Mouse (Mus musculus): ENCODE results near the gene Grip1.

Grip1 gene

DNA sequence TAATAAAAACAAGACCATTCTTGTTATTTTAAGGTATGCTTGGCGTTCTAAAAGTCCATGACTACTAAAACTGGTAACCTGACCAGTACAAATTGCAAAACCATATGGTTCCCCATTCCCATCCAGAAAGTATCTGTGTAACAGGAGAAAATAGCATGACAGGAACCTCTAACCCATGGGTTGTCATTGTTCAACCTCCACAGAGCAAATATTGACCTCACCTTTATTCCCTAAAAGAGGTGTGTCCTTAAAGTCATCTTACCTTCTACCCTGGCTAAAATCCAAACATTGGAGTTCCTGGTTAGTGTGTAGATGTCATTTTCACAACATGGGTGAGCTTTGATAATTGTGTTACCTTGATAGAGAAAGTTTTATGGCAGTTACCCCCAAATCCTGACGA is 475.3 kb downstream of the Grip1 start:
- POLR2A ChIA-PET: no interaction called here
- CTCF ChIA-PET: no interaction called here

DNA sequence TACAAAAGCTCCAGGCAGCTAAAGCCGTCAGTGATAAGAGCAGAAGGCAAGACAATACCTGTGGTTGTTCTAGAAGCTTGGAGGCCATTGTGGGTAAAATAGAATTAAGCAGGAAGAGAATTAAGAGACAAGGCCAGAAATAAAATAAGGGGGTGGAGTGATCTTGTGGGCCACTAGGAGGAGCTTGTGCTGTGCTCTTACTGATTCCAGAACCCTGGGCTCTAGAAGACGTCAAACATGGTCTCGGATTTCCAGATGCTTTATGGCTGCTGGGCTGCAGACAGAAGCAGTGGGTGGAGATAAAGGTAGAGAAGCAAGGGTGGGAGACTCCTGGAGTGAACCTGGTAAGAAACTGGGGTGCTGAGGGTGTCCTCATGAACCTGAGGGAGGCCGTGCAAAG is 479.2 kb downstream of the Grip1 start:
- CTCF ChIA-PET: interaction anchor here (0.6 to 1.8 kb wide), 8 partner anchors 10 to 286 kb away, joined by 3 to 6 read pairs (median 4); no protein-coding TSS in a partner anchor
- POLR2A ChIA-PET: no interaction called here

DNA sequence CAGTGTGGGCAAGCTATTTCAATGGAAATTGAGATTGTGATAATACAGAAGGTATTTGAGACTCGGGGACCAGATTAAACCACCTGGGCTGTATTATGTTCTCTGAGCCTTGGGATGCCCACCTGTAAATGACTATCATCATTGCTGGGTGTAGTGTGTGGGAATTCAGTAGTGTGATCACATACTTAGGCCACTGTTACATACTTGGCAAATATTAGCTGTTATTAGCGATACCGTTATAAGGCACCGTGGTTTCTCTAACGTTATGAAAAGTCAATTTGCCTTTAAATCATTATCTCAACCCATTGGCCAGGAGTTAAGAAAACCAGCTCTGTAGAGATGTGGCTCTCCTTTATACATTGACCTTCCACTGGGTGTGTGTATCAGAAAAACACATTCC is 479.7 kb downstream of the Grip1 start:
- ChIA-PET CTCF (interaction anchor here in 3 of 4 experiments (0.6 to 1.8 kb wide), 8 partner anchors 11 to 287 kb away, joined by 3 to 6 read pairs (median 4); no protein-coding TSS in a partner anchor), POLR2A (interaction anchor here in 1 of 4 experiments (0.5 kb wide), 1 partner anchor 183 kb away, joined by 6 read pairs; no protein-coding TSS in a partner anchor)

DNA sequence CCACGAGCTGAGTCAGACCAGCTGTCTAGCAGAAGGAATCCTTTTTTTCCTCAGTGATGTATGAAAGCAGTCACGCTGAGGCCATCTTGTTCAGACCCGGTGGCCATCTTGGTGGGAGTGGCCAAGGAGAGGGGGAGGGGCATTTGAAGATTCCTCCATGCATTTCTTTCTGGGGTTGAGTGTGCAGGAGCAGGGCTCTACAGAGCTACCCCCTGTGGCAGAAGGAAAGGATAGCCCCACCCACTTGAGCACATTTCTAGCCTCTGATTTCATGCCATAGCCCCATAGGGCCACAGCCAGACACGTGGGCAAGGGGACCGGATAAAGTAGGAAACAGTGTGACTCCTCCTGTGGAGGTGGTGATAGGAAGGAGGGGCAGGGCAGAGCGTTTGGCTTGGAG is 481.6 kb downstream of the Grip1 start:
- ChIA-PET CTCF (interaction anchor here in 2 of 4 experiments (0.6 to 1.0 kb wide), 2 partner anchors 129 to 325 kb away, joined by 3 read pairs; no protein-coding TSS in a partner anchor), POLR2A (no interaction called here)

DNA sequence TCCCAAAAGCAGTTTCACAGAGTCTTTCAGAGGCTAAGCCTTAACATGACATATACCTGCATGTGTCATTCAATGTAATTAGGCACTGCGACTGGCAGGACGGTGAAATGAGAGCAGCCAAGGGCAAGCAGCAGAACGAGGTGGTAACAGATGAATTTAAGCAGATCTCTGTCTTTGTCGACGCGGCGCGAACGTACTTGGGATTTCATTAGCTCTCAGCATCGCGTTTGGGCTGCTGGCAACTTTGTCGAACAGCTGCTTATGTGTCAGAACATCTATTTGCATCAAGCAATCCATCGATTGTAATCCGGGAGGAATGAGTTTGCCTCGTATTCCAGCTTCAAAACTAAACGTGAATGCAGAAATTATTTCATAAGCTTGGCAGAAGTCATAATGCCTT is 483.9 kb downstream of the Grip1 start:
- ChIA-PET POLR2A (no interaction called here), CTCF (no interaction called here)

DNA sequence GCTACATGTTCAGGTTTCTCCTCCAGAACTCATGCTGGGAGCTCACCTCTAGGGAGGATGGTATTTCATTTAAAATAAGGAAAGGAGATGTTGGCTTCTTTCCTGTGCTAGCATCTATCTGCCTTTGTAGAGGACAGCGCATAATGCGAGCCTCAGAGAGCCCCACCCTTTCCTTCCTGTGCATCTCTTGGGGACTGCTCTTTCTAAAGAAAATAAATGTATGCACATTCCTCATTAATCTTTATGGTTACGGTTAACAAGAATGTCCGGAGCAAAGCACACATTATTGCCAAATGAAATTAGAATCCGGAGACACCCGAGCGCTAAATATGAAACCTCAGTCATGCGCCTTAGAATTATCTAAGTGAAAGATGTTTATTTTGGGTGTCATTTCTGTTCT is 490.3 kb downstream of the Grip1 start:
- POLR2A ChIA-PET: no interaction called here
- CTCF ChIA-PET: interaction anchor here in 1 of 4 experiments (0.6 kb wide), 1 partner anchor 16 kb away, joined by 6 read pairs; no protein-coding TSS in a partner anchor

DNA sequence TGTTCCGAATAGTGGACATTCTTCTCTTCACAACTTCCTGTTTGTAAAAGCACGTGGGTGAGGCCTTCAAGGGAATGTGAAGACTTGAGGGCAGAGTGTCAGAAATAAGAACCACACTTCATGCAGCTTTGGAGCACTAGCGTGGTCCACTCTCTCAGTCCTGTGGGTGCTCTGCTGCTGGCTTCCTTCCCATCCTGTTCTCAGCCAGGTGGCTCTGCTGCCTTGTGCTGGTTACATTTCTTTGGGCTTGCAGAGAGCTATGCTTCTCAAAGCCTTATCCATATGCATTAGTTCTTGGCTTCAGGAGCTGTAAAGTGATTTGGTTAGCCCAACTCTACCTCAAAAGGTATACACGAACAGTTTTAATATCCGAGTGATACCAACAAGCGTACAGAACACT is 497.8 kb downstream of the Grip1 start:
- ChIA-PET POLR2A (interaction anchor here in 1 of 4 experiments (1.5 kb wide), 1 partner anchor 10 kb away, joined by 3 read pairs; no protein-coding TSS in a partner anchor), CTCF (no interaction called here)

DNA sequence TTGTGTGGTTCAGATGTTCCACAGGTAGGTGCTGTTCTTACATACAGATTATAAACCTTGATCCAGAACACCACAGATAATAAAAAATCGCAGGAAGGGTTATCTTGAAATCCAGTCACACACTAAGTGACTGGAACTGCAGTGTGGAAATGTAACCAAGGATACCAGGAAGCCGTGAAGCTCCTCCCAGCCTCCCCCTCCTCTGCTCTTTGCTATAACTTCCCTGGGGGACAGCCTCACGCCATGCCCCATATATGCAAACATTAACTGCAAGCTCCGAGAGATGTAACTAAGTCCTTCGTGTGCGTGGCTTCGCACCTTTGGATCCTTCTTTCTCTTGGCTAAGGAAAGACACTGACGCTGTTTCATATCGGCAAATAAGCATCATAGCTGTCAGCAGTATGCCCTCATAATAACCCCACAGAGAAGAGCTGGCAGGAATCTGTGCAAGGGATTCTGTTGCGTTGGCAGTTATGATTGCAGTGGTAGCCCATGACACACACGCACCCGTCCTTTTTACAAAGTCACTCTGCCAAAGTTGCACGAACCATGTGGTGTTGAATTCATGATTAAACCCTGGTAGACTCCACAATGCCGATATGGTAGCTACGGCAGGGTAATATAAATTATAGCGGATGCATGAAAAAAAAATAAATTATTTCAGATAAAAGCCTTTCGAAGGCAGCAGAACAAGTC is 503.8 kb downstream of the Grip1 start:
- POLR2A ChIA-PET: no interaction called here
- CTCF ChIA-PET: no interaction called here

DNA sequence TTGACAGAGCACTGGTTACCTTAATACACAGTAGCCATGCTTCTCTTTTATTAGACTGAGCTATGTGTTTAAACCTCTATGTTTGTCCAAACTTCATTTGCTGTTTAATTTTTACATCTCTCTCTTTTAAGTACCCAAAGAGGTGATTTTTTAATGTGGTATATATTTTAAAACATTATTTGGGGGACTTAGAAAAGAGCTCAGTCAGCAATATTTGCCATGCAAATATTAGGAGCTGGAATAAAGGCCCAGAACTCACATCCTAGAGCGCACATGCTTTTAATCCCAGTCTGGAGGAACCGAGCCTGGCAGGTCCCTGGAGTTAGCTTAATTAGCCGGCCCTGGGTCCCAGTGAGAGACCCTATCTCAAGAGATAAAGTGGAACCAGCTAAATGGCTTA is 507.3 kb downstream of the Grip1 start:
- CTCF ChIA-PET: interaction anchor here in 3 of 4 experiments (0.5 to 0.9 kb wide), 5 partner anchors 10 to 642 kb away, joined by 3 to 5 read pairs (median 4); no protein-coding TSS in a partner anchor
- POLR2A ChIA-PET: interaction anchor here in 2 of 4 experiments (0.6 to 1.5 kb wide), 3 partner anchors 9 to 16 kb away, joined by 3 to 6 read pairs (median 3); no protein-coding TSS in a partner anchor

DNA sequence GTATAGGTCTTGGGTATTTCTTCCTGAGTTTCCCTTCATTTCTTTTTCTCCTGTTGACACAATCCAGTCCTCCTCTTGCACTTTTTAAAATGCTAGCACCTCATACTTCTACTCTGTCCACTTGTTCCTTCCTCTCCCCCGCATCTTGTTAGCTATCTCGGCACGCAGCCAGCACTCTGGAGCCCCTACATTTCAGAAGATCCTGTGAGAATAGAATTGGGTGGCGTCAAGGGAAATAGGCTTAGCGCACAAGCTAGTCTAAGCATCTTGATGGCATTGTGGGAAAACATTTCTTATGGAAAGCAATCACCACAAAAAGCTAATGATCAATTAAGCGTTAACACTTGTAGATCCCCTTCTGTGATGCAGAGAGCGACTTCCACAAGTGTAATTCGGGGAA is 512.7 kb downstream of the Grip1 start:
- ChIA-PET CTCF (interaction anchor here in 1 of 4 experiments (0.6 kb wide), 1 partner anchor 311 kb away, joined by 3 read pairs; no protein-coding TSS in a partner anchor), POLR2A (no interaction called here)

DNA sequence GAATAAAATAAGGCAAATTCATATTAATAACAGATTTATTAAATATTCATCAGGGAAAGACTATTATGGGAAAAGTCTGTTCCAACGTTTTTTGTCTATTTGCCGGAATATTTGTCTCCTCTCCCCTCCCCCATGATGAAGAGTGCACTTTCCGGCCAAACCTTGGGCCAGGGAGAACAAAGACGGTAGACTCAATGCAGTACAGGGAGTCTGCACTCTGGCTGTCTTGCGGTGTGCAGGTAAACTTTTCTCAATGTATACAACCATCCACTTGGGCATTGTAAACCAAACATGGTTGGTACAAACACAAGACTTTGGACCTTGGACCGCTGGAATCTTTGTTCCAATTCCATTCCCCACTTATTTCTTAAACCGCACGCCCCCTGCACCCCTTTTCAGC is 525.8 kb downstream of the Grip1 start:
- CTCF ChIA-PET: interaction anchor here in 1 of 4 experiments (1.1 kb wide), 1 partner anchor 150 kb away, joined by 3 read pairs; no protein-coding TSS in a partner anchor
- POLR2A ChIA-PET: no interaction called here

DNA sequence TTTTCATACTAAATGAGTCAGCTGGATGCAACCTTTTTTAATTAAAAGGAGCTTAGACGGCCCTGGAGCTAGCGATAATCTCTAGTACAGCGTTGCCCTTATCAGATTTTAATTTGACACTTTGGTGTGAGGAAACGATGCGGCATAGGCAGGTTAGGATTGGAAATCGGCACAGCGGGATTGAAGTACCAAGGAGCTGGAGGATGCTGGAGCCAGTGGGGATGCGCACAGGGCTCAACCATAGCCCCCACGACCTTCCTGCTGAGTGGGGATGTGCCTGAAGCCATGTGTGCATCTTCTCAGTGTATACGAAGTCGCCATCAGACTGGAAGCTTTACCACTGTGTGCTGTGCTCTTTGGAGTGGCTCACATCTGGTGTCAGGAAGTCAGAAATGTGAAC is 526.4 kb downstream of the Grip1 start:
- CTCF ChIA-PET: interaction anchor here in 3 of 4 experiments (0.6 to 1.2 kb wide), 6 partner anchors 14 to 334 kb away, joined by 3 to 5 read pairs (median 3); no protein-coding TSS in a partner anchor
- POLR2A ChIA-PET: interaction anchor here in 2 of 4 experiments (0.6 to 1.0 kb wide), 3 partner anchors 16 to 1113 kb away, joined by 3 read pairs; no protein-coding TSS in a partner anchor

DNA sequence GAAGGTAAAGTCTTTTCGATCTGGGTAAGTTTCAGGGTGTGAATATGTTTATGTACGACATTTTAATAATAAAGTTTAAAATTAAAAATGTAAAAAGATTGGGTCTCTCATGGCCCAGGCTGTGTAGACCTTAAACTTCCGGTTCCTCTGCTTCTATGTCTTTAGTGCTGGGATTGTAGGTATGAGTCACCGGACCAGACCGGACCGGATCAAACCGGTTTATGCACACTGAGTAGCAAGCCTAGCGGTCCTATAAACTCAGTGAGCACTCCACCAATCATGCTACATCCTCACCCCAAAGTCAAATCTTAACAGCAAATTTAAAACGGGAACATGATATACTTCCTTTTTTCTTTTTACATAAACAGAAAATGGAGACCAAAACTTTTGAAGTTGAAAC is 530.7 kb downstream of the Grip1 start:
- ChIA-PET CTCF (no interaction called here), POLR2A (no interaction called here)

DNA sequence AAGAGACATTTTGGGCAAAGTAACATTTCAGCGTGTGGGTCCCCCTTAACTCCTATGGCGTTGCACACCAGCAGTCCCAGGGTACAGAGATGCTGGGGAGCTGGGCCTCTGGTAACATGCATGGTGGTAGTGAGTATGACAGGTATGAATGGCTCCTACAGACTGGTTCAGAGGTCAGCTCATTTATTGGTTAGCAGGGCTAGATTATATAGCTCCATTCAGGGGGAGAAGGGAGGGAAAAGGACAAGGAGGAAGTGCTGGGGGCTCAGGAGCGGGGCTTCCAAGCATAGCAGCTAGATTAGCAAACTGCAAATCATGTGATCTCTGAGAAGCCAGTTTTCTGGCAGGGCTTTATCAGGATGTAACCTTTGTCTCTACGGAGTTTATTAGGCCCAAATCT is 544.8 kb downstream of the Grip1 start:
- ChIA-PET POLR2A (no interaction called here), CTCF (no interaction called here)

DNA sequence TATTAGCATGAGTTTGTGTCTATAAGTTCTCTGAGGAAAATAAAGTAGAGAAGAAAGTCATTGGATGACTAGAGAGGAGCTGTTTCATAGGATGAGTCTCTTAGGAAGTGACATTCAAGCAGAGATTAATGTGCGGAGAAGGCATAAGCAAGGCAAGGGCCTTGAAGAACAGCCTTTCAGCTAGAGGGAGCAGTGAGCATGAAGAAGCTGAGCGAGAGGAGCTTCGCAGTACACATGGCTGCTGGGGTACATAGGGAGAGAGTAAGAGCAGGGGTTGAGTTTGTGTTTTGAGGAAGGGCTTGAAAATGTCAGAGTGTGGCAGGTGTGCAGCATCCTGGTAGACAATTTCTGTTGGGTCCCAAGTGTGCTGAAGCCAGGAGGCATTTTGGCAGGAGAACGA is 548.5 kb downstream of the Grip1 start:
- POLR2A ChIA-PET: no interaction called here
- CTCF ChIA-PET: no interaction called here

DNA sequence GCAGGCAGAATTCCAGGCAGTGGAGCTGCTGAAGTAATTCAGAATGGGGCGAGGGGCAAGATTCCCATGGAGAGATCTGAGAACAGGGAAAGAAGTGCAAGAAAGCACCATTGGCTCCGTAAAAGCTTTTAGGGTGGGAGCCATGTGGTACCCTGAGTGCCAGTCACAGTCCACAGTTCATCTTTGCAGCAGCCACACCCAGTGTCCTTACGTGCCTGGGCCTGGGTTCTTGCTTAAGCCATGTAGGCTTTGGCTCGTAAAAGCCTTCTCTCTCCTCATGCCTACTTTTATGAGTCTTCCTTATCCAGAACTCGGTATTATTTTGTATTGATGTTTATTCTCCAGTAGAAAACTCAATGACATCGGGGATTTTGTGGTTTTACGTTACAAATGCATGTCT is 550.5 kb downstream of the Grip1 start:
- POLR2A ChIA-PET: interaction anchor here in 1 of 4 experiments (1.1 kb wide), 1 partner anchor 24 kb away, joined by 3 read pairs; no protein-coding TSS in a partner anchor
- CTCF ChIA-PET: no interaction called here

DNA sequence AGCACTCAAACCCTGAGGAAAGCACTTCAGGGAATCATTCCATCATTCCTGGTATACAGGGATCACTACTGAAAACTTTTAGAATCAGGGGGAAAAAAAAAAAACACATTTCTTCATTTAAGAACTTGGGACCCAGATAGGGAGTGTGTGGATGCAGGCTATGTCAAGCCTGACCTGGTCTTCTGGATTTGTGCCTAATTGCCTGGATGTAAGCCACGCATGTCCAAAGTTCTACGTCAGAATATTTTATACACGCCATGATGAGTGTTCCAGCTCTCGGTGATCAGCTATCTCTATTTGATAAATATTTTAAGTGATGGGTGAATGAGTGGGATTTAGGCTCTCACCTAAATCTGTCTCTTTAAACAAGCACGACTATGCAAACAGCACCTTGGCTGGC is 552.0 kb downstream of the Grip1 start:
- POLR2A ChIA-PET: no interaction called here

DNA sequence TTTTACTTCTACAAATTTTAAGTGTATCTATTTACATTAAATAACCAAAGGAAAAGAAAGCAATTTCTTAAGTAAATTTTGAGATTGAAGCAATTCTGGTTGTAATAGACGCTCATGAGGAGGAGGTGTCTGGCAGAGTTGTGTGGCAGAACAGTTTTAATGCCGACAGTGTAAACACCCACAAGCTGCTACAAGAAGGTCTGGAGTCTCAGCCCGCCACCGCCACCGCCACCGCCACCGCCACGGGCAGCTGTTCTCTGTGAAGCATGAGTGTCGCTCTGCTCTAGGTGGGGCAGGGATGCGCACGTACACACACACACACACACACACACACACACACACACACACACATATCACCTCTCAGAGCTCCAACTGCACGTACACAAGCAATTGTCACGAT is 558.7 kb downstream of the Grip1 start:
- ChIA-PET POLR2A (no interaction called here), CTCF (interaction anchor here in 1 of 4 experiments (0.6 to 0.7 kb wide), 3 partner anchors 23 to 1210 kb away, joined by 3 to 7 read pairs (median 3); no protein-coding TSS in a partner anchor)

More for the DNA sequence above, 552.0 kb downstream of the Grip1 start:
- CTCF ChIA-PET: no interaction called here

DNA sequence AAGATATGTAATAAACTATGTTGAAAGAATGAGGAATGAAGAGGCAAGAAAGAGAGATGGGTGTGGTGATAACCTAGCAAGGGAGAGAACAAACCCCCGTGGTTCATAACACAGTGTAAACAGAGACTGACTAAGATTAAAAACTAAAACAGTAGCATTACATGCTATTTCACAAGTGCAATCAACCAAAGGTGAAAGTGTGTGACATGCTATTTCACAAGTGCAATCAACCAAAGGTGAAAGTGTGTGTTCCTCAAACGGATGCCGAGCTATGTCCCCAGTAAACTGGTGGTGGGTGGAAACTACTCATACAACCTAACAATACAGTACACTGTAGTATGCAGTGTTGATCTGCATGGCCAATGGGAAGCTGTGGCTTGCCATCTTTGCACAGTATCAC is 561.5 kb downstream of the Grip1 start:
- ChIA-PET CTCF (no interaction called here), POLR2A (interaction anchor here in 1 of 4 experiments (0.6 kb wide), 1 partner anchor 600 kb away, joined by 3 read pairs; no protein-coding TSS in a partner anchor)

DNA sequence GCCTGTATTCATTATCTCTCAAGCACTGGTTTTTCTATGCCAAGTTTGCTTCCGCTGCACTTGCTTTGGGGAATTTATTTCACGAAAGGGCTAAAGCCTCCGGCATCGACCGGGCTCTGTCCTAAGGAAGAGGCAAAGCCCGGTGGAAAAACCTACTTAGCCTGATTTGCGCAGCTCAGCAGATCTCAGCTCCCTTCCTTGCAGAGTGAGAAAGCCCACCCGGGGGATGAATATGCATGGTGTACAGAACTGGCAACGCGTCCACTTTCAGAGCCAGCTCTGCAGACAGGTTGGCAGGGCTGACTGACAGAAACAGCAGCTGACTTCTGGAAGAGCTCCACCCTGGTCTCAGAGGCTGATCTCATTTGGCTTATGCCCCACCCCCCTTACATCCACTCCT is 572.8 kb downstream of the Grip1 start:
- POLR2A ChIA-PET: no interaction called here
- CTCF ChIA-PET: interaction anchor here in 1 of 4 experiments (0.6 kb wide), 1 partner anchor 543 kb away, joined by 3 read pairs; no protein-coding TSS in a partner anchor

DNA sequence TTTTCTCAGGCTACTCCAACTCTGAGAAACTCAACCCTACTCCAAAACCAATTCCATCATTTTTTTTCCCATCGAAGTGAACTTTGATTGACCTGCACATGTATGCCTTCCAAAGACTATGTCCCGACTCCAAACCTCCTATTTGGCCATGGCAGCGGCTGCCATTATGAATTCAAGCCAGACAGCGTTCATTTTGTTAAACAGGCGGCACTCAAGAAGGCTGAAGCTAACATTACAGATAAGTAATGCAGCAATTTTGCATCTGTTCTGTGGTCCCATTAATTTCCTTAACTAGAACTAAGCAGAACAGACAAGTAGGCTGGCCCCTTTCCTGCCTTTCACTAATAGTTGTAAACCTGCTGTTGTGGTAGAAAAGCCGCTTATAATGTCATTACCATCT is 577.3 kb downstream of the Grip1 start:
- CTCF ChIA-PET: no interaction called here
- POLR2A ChIA-PET: no interaction called here
